Mouse (Mus musculus) small intestine, adult 2 months (tissue): Measurements from ENCODE around the gene Cdk2. TPM values are rescaled to one million over a fixed set of nuclear protein-coding genes. Genes with fewer than 3 reads are reported as not detected.

Experiments
- H3K27ac ChIP-seq: fragments of 200-500 bp; 2 replicates; pipeline ENCODE4 v1.5.1; 2012; ENCODE audit warnings: low read depth, low read length, control low read depth, inconsistent platforms; ENCODE audit not compliant: insufficient read depth
- H3K27me3 ChIP-seq: fragments of 200-500 bp; 2 replicates; pipeline ENCODE4 v1.6.1; 2012; ENCODE audit warnings: mild to moderate bottlenecking, moderate library complexity, low read length, inconsistent platforms; ENCODE audit not compliant: control insufficient read depth, insufficient read depth
- H3K36me3 ChIP-seq: fragments of 200-500 bp; 2 replicates; pipeline ENCODE4 v1.6.1; 2012; ENCODE audit warnings: mild to moderate bottlenecking, low read length, control low read depth, inconsistent platforms; ENCODE audit not compliant: control insufficient read depth, insufficient read depth
- H3K4me1 ChIP-seq: fragments of 200-500 bp; 2 replicates; pipeline ENCODE4 v1.6.1; 2012; ENCODE audit warnings: low read length, inconsistent platforms, mixed read lengths; ENCODE audit not compliant: control insufficient read depth, insufficient read depth, insufficient read length
- H3K4me3 ChIP-seq: fragments of 200-500 bp; 2 replicates; pipeline ENCODE4 v1.5.1; 2012; ENCODE audit warnings: low read depth, mild to moderate bottlenecking, control low read depth, inconsistent platforms, low read length, moderate library complexity
- CTCF ChIP-seq: fragments of 200-500 bp; IDR thresholded peaks from 2 replicates; pipeline ENCODE4 v1.5.1; 2012; ENCODE audit warnings: low read depth, mild to moderate bottlenecking, control low read depth, inconsistent platforms, low read length, moderate library complexity, mixed read lengths; ENCODE audit not compliant: insufficient replicate concordance, insufficient read length; ENCODE audit errors: extremely low read depth
- POLR2A ChIP-seq: fragments of 200-500 bp; IDR thresholded peaks from 2 replicates; pipeline ENCODE4 v1.6.1; 2012; ENCODE audit warnings: low read depth, mild to moderate bottlenecking, control low read depth, inconsistent platforms, low read length, moderate library complexity
- WGBS: fragments of 180-500 bp; shearing (Covaris S2); methylation state at CpG from one replicate; pipeline ENCODE4 v1.1.7; 2018; 5-methylcytosine and 5-hydroxymethylcytosine counted together
- polyA plus RNA-seq: library from polyadenylated mRNA; depleted of rRNA; stranded (reverse); fragments of >200 nt; gene quantifications from 2 replicates; pipeline ENCODE4 v1.2.3, GENCODE M21; 2012

Gene Cdk2
- polyA plus RNA-seq, 1 experiment, result 6.1 TPM

GRCm38 (mm10) chr10:128665806-128666205, 39.0 kb downstream of the Cdk2 start:
- no peaks in the 10 kb centered on the region for H3K27me3 ChIP-seq
- no peak overlapping the region for H3K4me3 ChIP-seq
- H3K4me1 ChIP-seq, result no peaks in the 10 kb centered on the region
- TF ChIP-seq POLR2A (no peak), CTCF (no peak)
- no peaks in the 10 kb centered on the region for H3K36me3 ChIP-seq
- 94% methylated on average over 2 of the region's 2 CpGs for WGBS
- H3K27ac ChIP-seq, result no peak overlapping the region

DNA sequence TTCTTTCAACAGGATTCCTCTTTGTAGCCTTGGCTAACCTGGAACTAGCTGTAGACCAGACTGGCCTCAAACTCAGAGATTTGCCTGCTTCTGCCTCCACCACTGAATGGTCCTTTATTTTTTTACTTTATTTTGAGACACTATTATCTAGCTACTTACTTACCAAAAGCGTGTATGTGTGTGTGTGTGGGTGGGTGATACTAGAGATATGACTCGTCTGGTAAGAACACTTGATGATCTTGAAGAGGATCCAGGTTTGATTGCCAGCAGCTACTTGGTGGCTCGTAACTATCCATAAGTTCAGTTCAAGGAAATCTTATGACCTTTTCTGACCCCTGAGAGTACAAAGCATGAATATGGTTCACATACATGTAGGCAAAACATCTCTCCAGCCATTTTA, 39.5 kb downstream of the Cdk2 start:
- H3K27me3 ChIP-seq, result no peaks in the 10 kb centered on the region
- 69% methylated on average over 3 of the region's 3 CpGs for WGBS
- H3K4me3 ChIP-seq, result no peak overlapping the region
- no peaks in the 10 kb centered on the region for H3K4me1 ChIP-seq
- no peaks in the 10 kb centered on the region for H3K36me3 ChIP-seq
- no peak overlapping the region for H3K27ac ChIP-seq
- TF ChIP-seq CTCF (no peak), POLR2A (no peak)

DNA sequence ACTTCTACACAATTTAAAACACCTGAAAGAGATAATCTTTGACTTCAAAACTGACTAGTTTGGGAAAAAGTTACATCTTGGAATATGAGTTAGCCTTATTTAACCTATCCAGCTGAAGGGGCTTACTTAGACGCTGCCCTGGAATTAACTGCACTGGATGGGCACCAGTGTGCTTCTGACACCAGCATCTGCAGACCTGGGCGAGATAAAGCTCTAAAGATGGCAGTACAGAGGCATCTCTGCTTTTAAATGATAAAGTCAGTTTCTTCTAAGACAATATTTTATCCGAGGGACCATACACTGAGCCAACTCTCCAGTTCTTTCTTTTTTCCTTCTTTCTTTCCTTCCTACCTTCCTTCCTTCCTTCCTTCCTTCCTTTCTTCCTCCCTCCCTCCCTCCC, 40.0 kb downstream of the Cdk2 start:
- 77% methylated on average over 3 of the region's 3 CpGs for WGBS
- TF ChIP-seq POLR2A, result no peak
- TF ChIP-seq CTCF, result no peak
- no peaks in the 10 kb centered on the region for H3K36me3 ChIP-seq
- H3K27ac ChIP-seq, result no peak overlapping the region
- H3K4me3 ChIP-seq, result no peak overlapping the region
- H3K27me3 ChIP-seq, result no peaks in the 10 kb centered on the region
- H3K4me1 ChIP-seq, result no peaks in the 10 kb centered on the region

DNA sequence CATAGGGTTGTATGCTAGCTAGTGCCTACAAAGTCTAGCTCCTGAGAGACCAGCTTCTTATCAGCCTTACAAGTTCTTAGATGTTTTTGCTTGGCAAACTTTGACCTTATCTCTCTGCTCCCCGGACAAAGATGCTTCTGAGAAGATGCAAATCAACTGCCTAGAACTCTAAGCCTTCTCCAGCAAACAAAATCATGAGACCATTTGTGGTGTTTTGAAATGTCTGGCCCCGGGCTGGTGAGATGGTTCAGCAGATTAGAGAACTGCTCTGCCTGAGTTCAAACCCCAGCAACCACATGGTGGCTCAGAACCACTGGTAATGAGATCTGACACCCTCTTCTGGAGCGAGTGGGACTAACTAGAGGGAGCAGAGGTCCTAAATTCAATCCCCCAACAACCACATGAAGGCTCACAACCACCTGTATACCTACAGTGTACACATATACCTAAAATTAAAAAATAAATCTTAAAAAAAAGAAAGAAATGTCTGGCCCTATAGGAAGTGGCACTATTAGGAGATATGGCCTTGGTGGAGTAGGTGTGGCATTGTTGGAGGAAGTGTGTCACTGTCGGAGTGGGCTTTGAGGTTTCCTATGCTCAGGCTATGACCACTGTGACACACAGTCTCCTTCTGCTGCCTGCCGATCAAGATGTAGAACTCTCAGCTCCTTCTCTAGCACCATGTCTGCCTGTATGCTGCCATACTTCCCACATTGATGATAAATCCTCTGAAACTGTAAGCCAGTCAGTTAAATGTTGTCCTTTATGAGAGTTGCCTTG, 41.2 kb downstream of the Cdk2 start:
- no peak overlapping the region for H3K4me3 ChIP-seq
- no peaks in the 10 kb centered on the region for H3K36me3 ChIP-seq
- H3K27me3 ChIP-seq, result no peaks in the 10 kb centered on the region
- 48% methylated on average over 5 of the region's 5 CpGs for WGBS
- H3K27ac ChIP-seq, result no peak overlapping the region
- TF ChIP-seq CTCF (no peak), POLR2A (no peak)
- no peaks in the 10 kb centered on the region for H3K4me1 ChIP-seq

DNA sequence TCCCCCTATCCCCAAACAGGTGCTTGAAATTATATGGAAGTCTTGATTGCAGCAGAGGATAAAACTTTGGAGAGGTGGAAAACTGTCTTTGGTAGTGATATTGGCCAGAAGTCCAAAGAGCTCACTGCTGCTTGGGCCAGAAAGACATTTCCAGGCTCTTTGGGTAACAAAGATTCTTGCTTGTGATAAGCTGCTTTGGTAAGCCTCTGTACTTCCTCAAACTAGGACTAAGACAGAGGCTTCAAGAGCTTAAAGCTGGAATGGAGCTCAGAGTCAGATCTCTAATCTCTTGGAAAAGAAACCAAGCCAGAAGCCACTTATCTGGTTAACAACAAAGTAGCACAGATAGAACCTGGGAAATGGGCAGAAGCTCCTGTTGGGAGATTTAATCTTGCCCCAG, 42.4 kb downstream of the Cdk2 start:
- no peak overlapping the region for H3K4me3 ChIP-seq
- H3K4me1 ChIP-seq, result no peaks in the 10 kb centered on the region
- H3K36me3 ChIP-seq, result no peaks in the 10 kb centered on the region
- no peaks in the 10 kb centered on the region for H3K27me3 ChIP-seq
- H3K27ac ChIP-seq, result no peak overlapping the region
- no peak for TF ChIP-seq CTCF
- TF ChIP-seq POLR2A, result no peak

DNA sequence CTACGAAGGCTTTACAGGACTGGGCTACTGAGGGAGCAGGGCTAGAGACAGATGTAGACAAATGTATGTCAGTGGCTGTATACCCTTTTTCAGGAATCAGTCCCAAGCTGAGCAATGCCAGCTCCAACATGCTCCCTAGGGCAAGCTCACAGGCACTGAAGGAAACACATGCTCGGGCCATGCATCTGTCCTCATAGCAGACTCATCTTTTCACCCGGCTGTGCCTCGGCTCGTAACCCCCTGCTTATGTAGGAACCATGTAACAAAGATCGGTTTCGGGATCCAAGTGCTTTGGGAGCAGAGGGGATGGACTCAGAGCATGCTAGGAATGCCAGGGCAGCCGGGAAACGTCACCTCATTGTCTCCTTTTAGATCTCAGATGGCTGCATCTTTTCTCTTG, 45.3 kb downstream of the Cdk2 start:
- no peak for TF ChIP-seq POLR2A
- TF ChIP-seq CTCF, result no peak
- H3K4me1 ChIP-seq, result no peaks in the 10 kb centered on the region

DNA sequence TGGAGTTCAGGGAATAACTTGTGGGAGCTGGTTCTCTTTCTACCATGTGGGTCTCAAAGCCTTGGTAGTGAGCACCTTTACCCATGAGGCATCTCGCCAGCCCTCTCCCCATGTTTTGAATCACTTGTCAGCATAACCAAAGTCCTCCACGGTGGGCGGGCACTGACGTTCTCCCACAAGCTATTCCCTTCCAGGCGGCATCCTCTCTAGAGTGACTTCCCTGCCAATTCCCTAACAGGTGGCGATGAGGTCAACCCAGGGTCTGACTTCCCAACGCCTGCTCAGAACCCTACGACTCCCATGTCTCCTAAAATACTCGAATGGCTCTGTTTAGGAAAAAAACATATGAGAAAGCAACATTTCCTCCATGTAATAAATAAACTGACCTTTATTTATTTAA, 47.0 kb downstream of the Cdk2 start:
- Histone ChIP-seq H3K27me3 (no peaks in the 10 kb centered on the region), H3K4me1 (no peaks in the 10 kb centered on the region), H3K36me3 (no peaks in the 10 kb centered on the region), H3K27ac (no peak overlapping the region), H3K4me3 (no peak overlapping the region)
- no peak for TF ChIP-seq CTCF
- no peak for TF ChIP-seq POLR2A
- 41% methylated on average over 9 of the region's 9 CpGs for WGBS

More for the DNA sequence above, 45.3 kb downstream of the Cdk2 start:
- H3K4me3 ChIP-seq, result no peak overlapping the region
- H3K27ac ChIP-seq, result no peak overlapping the region
- no peaks in the 10 kb centered on the region for H3K36me3 ChIP-seq
- no peaks in the 10 kb centered on the region for H3K27me3 ChIP-seq
- 67% methylated on average over 9 of the region's 9 CpGs for WGBS
